Mouse (Mus musculus) forebrain, embryonic 14.5 days (tissue): ENCODE measurements around the gene Klk14. TPM values are rescaled to one million over a fixed set of nuclear protein-coding genes. Genes with fewer than 3 reads are reported as not detected.
"Not testable (repeated sequence)": the region's sequence is repeated elsewhere in the genome, so short reads cannot be mapped to it uniquely, and the experiment has no call there.

Experiments
- ATAC-seq: fragments of 200-750 bp; cut with Nextera tagmentation; 2 replicates; pipeline ENCODE4 v1.8.0; 2017; ENCODE audit warnings: mild to moderate bottlenecking, moderate library complexity
- DNase-seq: peaks from one replicate; pipeline ENCODE4 v3.0.0-alpha.2; 2015; ENCODE audit warnings: low spot score
- H3K27ac ChIP-seq: fragments of 300-500 bp; sonication (generic); 2 replicates; pipeline ENCODE4 v1.5.1; 2014; ENCODE audit warnings: low read depth, mild to moderate bottlenecking, control low read depth, low read length, moderate library complexity
- H3K27me3 ChIP-seq: fragments of 300-500 bp; sonication (generic); replicated peaks from 2 replicates; pipeline ENCODE4 v1.6.1; 2014; ENCODE audit warnings: low read length, control low read depth, mixed read lengths; ENCODE audit not compliant: control insufficient read depth, insufficient read depth
- H3K36me3 ChIP-seq: fragments of 300-500 bp; sonication (generic); 2 replicates; pipeline ENCODE4 v1.6.1; 2014; ENCODE audit warnings: low read length, control low read depth; ENCODE audit not compliant: control insufficient read depth, insufficient read depth
- H3K4me1 ChIP-seq: fragments of 300-500 bp; sonication (generic); 2 replicates; pipeline ENCODE4 v1.6.1; 2014; ENCODE audit warnings: antibody characterized with exemption, low read length, control low read depth; ENCODE audit not compliant: control insufficient read depth, insufficient read depth
- H3K4me2 ChIP-seq: fragments of 300-500 bp; sonication (generic); 2 replicates; pipeline ENCODE4 v1.6.1; 2014; ENCODE audit warnings: mild to moderate bottlenecking, control low read depth, low read length
- H3K4me3 ChIP-seq: fragments of 300-500 bp; sonication (generic); 2 replicates; pipeline ENCODE4 v1.5.1; 2014; ENCODE audit warnings: low read depth, low read length, control low read depth
- H3K9ac ChIP-seq: fragments of 300-500 bp; sonication (generic); 2 replicates; pipeline ENCODE4 v1.6.1; 2014; ENCODE audit warnings: mild to moderate bottlenecking, low read length, control low read depth, moderate library complexity
- H3K9me3 ChIP-seq: fragments of 300-500 bp; sonication (generic); replicated peaks from 2 replicates; pipeline ENCODE4 v1.6.1; 2016; ENCODE audit warnings: low read length, control low read depth, mixed read lengths; ENCODE audit not compliant: control insufficient read depth
- WGBS: fragments of 180-500 bp; shearing (Covaris S2); extraction: QIAGEN DNeasy Blood & Tissue Kit; methylation state at CpG from one replicate; pipeline ENCODE4 v1.1.7; 2014; 5-methylcytosine and 5-hydroxymethylcytosine counted together
- polyA plus RNA-seq: library from polyadenylated mRNA; unstranded; fragments of >200 nt; fragmentation: Nextera tagmentation; extraction: Ambion mirVana; gene quantifications from 2 replicates; pipeline ENCODE4 v1.2.1, GENCODE M21; 2014

Gene Klk14
- polyA plus RNA-seq = not detected in 2 replicates

- Histone ChIP-seq H3K4me1 (no peaks in the 10 kb centered on the region), H3K27ac (no peak within 1 kb of the TSS), H3K27me3 (no peaks in the 10 kb centered on the region), H3K4me2 (no peak within 1 kb of the TSS), H3K9ac (no peak within 1 kb of the TSS), H3K4me3 (no peak within 1 kb of the TSS), H3K36me3 (no peaks in the 10 kb centered on the region), H3K9me3 (no peaks in the 10 kb centered on the region)
- ATAC-seq = no peak
- DNase-seq = no peak
Measured at GRCm38 (mm10) chr7:43690118-43690517, at the start of gene Klk14. TSS of gene Klk14 (plus strand) at chr7:43690418.

GRCm38 (mm10) chr7:43642587-43642986 is 47.6 kb upstream of the Klk14 start:
- H3K4me3 ChIP-seq = no peak overlapping the region
- no peaks in the 10 kb centered on the region for H3K4me1 ChIP-seq
- H3K27ac ChIP-seq = no peak overlapping the region
- no peak overlapping the region for H3K4me2 ChIP-seq
- DNase-seq (no peak), ATAC-seq (no peak)
- H3K9me3 ChIP-seq = no peaks in the 10 kb centered on the region
- H3K9ac ChIP-seq = no peak overlapping the region
- no peaks in the 10 kb centered on the region for H3K27me3 ChIP-seq
- H3K36me3 ChIP-seq = no peaks in the 10 kb centered on the region
- 81% methylated on average over 5 of the region's 5 CpGs for WGBS

GRCm38 (mm10) chr7:43643046-43643652 is 47.1 kb upstream of the Klk14 start:
- H3K4me1 ChIP-seq = no peaks in the 10 kb centered on the region
- H3K27me3 ChIP-seq = no peaks in the 10 kb centered on the region
- WGBS = 87% methylated on average over 17 of the region's 17 CpGs
- H3K9me3 ChIP-seq = no peaks in the 10 kb centered on the region
- no peak overlapping the region for H3K4me3 ChIP-seq
- no peaks in the 10 kb centered on the region for H3K36me3 ChIP-seq
- DNase-seq (no peak), ATAC-seq (no peak)
- no peak overlapping the region for H3K27ac ChIP-seq
- no peak overlapping the region for H3K4me2 ChIP-seq
- H3K9ac ChIP-seq = no peak overlapping the region

GRCm38 (mm10) chr7:43652683-43653082 is 37.5 kb upstream of the Klk14 start:
- Histone ChIP-seq H3K4me1 (no peaks in the 10 kb centered on the region), H3K4me3 (no peak overlapping the region), H3K4me2 (no peak overlapping the region), H3K9me3 (no peaks in the 10 kb centered on the region), H3K9ac (no peak overlapping the region), H3K27me3 (no peaks in the 10 kb centered on the region), H3K36me3 (no peaks in the 10 kb centered on the region), H3K27ac (no peak overlapping the region)
- ATAC-seq (no peak), DNase-seq (no peak)
- 84% methylated on average over 6 of the region's 6 CpGs for WGBS

GRCm38 (mm10) chr7:43654519-43654918 is 35.7 kb upstream of the Klk14 start:
- Histone ChIP-seq H3K4me2 (no peak overlapping the region), H3K9ac (no peak overlapping the region), H3K4me1 (no peaks in the 10 kb centered on the region), H3K27ac (no peak overlapping the region), H3K4me3 (no peak overlapping the region), H3K36me3 (no peaks in the 10 kb centered on the region), H3K27me3 (no peaks in the 10 kb centered on the region), H3K9me3 (no peaks in the 10 kb centered on the region)
- no peak for ATAC-seq
- DNase-seq = no peak
- 81% methylated on average over 3 of the region's 3 CpGs for WGBS

GRCm38 (mm10) chr7:43656232-43656631 is 34.0 kb upstream of the Klk14 start:
- Histone ChIP-seq H3K4me3 (no peak overlapping the region), H3K9me3 (no peaks in the 10 kb centered on the region), H3K27ac (no peak overlapping the region), H3K9ac (no peak overlapping the region), H3K27me3 (no peaks in the 10 kb centered on the region), H3K4me2 (no peak overlapping the region), H3K4me1 (no peaks in the 10 kb centered on the region), H3K36me3 (no peaks in the 10 kb centered on the region)
- 86% methylated on average over 6 of the region's 6 CpGs for WGBS
- DNase-seq = no peak
- no peak for ATAC-seq

- no peaks in the 10 kb centered on the region for H3K4me1 ChIP-seq
- H3K4me3 ChIP-seq = no peak within 1 kb of the TSS
- no peaks in the 10 kb centered on the region for H3K27me3 ChIP-seq
- no peak within 1 kb of the TSS for H3K27ac ChIP-seq
- no peak for ATAC-seq
- H3K9ac ChIP-seq = no peak within 1 kb of the TSS
- H3K9me3 ChIP-seq = no peaks in the 10 kb centered on the region
- 76% methylated on average over 1 of the region's 1 CpGs for WGBS
- H3K36me3 ChIP-seq = no peaks in the 10 kb centered on the region
- DNase-seq = no peak
- H3K4me2 ChIP-seq = no peak within 1 kb of the TSS
Measured at GRCm38 (mm10) chr7:43660002-43660401, 30.2 kb upstream of the Klk14 start, which contains the start of gene Siglece. TSS of gene Siglece (minus strand) at chr7:43660161.

GRCm38 (mm10) chr7:43662804-43663203 is 27.4 kb upstream of the Klk14 start:
- 83% methylated on average over 1 of the region's 1 CpGs for WGBS
- H3K27me3 ChIP-seq = no peaks in the 10 kb centered on the region
- H3K9ac ChIP-seq = no peak overlapping the region

GRCm38 (mm10) chr7:43667221-43667620 is 23.0 kb upstream of the Klk14 start:
- not testable (repeated sequence) for ATAC-seq, H3K9ac ChIP-seq, H3K27me3 ChIP-seq, H3K36me3 ChIP-seq, H3K27ac ChIP-seq, H3K4me3 ChIP-seq, H3K4me1 ChIP-seq, H3K4me2 ChIP-seq, DNase-seq, H3K9me3 ChIP-seq
- 90% methylated on average over 4 of the region's 4 CpGs for WGBS

More at GRCm38 (mm10) chr7:43662804-43663203, 27.4 kb upstream of the Klk14 start:
- Histone ChIP-seq H3K36me3 (no peaks in the 10 kb centered on the region), H3K9me3 (no peaks in the 10 kb centered on the region), H3K27ac (no peak overlapping the region), H3K4me1 (no peaks in the 10 kb centered on the region), H3K4me3 (no peak overlapping the region), H3K4me2 (no peak overlapping the region)
- no peak for ATAC-seq
- no peak for DNase-seq
